Mouse (Mus musculus) retina, postnatal 7 days (tissue): ENCODE measurements at regions not wholly inside any gene's neighbourhood (a gene's known extent, or its start where the extent isn't known, plus 50 kb on each side); places are given as distances from the start of the nearest gene placed in this dataset.

Experiments used
- DNase-seq: peaks from one replicate; pipeline ENCODE4 v3.0.0-alpha.2; 2012; ENCODE audit warnings: low read depth, low spot score

DNA sequence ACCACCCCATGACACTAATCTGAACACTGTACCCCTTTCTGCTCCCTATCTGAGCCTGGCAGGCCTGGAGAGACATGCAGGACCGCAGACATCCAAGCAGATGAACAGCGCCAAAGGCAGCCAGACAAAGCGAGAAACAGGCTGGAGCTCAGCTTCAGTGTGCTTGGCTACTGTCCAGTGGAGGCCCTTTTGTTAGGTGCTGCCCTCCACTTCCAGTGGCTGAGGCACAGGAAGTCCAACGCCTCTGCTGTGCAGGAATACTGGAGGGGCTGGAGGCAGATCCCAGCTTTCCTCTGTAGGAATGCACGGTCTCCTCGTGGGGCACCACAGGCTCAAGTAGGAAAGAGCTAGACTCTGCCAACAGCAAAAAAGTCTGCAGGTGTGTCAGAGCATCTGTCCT is 112.6 kb downstream of the Mrm1 start:
- no peak for DNase-seq

DNA sequence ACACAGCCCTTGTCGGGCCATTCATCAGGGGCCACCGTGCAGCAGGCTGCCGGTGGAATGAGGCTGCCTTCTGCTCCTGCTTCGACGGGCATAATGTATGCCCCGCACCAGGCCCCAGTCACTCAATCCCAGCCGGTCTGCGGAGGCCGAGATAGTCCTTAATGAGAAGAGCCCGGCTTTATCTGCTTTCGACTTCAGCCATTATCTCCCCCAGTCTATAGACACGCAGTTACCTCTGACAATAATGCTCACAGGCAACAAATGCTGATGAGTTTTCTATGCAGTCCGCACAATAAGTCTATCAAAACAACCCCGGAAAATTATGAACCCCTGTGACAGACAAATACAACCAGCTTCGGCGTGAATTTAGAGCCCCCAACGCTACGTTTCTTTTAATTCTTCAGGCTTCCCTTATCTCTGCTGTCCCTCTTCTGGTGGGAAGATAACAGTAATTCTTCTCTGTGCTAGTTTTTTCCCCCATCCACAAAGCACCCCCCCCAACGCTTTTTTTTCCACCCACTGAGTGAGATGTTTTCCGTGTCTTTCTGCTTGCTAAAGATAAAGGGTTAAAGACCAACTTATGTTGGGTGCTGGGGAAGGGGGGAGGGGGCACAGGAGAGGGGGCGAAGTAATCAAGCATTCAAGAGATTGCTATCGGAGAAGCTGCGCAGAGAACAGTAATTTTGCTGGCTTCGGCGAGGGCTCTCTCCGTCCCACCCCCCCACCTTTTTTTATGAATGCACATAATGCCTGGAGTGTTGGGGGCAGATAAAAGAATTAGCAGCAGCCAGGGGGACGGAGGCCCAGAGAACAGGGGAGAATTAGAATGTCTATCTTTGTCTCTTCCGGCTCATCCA is 117.8 kb downstream of the Mrm1 start:
- DNase-seq = no peak

DNA sequence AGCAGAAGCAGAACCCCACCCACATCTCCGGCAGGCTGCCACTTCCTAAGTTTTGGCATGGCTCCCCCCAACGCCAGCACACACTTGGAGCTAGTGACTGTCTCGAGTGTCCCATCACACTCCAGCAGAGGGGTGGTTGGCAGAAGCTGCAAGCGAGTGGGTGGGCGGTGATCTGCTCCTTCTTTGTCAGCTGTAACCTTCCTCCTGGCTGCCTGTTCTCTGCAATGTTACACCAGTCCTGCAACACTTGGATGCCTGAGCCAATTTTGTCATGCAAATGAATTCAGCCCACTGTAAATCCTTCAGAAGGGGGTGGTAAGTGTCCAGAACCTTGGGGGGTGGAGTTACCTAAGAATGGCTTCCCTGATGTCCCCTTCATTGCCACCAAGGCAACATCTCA is 121.8 kb downstream of the Mrm1 start:
- no peak for DNase-seq

DNA sequence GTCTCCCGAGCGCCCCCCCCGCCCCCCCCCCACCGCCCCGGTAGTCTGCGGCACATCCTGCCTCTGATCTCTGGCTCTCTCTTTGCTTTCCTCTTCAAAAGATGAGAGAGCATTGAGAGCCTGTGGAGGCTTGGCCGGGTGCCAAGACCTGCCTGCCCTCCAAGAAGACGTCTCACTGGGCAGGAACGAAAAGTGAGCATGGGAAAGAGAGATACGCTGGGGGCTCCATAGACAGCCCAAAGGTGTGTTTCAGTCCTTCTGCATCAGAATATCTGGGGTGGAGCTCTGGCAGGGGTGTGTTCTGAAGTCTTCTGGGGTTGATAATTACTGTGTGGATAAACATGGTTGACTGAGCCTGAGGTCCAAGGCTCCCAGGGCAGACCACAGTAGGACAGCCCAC is 126.7 kb downstream of the Mrm1 start:
- DNase-seq = no peak

DNA sequence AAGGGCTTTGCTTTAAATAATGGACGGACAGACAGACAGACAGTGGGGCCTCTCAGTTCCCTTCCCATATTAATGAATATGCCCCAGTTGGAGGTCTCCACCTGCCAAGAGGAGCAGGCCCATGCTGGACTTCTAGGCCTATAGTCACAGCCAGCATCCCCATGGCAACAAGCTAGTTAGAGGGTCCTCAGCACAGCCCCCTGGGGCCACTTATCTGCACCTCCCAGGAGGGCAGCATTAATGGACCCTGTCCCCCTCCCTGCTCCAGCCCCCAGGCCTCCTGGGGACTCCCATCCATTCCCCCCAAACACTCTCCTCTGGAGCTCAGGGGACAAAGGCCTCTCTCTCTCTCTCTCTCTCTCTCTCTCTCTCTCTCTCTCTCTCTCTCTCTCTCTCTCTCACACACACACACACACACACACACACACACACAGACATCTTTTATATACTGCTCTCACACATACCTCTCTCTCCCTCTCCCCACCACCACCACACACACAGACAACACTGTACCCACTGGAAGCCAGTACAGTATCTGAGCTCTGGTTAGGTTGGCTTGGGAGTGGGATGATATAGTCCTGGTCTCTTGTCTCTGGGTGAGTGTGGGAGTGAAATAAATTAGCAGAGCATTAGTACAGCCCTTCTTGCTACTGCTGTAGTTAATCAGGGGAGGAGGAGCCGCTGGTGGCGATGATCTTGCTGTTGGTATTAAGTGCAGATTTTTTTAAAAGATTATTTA is 127.7 kb downstream of the Mrm1 start:
- no peak for DNase-seq

DNA sequence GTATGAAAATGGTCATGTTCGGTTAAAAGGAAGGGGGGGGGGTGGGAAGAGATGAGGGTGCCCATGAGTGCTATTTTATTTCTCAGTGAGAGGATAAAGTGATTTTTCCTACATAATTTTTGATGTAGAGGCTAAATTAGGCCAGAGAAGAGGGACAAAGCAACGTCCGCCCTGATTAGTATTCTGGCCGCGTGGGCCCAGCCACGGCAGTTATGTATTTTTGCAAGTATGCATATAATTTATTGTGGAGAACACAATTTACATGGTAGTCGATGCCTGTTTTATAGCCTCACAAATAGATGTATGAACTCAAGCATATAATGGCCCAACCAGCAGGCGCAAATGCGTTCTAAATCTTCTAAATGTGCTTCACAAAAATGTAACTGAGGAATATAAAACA is 132.8 kb downstream of the Mrm1 start:
- no peak for DNase-seq

DNA sequence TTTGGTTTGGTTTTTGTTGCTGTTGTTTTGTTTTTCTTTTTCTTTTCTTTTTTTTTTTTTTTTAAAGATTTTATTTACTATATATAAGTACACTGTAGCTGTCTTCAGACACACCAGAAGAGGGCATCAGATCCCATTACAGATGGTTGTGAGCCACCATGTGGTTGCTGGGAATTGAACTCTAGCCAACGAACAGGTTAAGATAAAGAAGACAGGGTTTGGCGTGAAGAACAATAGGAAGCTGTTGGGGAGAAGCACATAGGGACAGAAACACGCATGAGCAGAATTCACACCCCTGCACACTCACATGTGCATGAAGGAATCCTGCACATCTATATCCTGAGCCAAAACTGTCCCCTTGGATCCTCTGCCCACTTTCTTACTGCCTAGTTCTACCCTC is 135.0 kb downstream of the Mrm1 start:
- DNase-seq = no peak

DNA sequence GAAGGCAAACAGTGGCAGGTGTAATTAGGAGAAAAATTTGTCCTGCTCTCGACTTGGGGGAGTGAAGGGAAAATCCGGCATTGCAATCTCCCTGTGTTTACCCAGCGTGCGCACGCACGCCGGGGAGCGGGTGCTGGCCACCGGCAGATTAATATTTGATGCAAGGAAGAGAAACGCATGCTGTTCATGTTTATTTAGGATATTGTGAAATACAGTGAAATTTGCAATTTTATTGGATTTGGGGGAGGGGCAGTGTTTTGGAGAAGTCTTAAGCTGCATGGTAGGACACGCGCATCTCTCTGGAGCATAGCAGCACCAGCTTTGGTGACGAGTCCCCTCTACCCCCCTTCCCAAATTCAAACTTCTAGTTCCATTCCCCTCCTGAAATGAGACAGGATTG is 136.4 kb downstream of the Mrm1 start:
- DNase-seq = no peak

DNA sequence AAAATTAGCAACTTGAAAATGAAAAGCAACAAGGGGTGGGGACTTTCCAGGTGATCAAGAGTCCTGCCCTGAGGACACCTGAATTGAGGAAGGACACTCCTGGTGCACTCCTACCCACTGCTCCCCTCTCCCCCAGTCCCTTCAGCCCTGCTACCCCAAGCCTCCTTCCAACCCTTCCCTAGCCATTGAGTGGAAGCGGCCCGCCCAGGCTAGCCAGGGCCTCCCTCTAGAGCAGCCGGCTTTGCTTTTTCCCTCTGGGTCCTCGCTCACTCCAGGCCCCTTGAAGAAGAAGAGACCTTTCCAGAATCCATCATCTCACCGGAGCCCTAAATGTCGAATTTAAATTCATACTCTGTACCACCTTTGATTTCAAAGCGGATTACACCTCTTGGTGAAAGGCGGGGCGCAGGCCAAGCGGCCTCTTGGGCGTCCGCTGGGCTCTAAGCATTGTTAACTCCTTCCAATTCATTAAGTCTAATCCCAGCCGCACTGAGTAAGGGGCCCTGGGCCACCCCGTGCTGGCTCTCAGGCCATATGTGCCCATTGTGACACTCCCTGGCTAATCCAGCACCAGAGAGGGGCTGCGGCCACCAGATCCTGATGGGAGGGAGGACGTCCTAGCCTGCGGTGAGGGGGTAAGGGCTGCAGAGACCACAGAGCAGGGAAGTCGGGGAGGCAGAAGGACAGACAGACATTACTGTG is 142.8 kb downstream of the Mrm1 start:
- DNase-seq = peak; percentile 32

DNA sequence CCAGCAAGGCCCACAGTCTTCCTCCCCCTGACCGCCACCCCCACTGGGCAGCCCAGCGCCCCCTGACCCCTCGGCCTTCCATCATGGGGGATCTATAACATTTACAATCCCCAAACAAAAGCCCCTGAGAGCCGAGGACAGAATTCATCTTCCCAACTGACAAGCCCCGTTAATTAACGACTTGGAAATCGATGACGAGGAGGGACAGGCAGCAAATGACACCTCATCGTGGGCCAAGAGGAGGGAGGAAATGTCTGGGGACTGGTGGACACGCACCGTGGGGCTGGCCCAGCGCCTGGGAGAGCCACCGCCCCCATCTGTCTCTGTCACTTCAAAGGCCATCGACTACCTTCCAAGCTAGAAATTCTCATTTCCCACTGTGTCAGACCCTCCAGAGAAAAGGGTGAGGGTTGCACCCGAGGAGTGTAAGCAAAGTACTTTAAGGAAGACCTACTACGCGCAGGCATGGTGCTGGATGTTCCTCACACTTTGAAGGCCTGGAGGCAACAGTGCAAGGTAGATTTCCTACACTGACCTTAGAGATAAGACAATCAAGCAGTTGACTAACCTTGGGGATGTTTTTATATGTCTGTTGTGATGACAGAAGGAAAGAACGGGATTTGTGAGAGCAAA is 146.4 kb downstream of the Mrm1 start:
- no peak for DNase-seq

DNA sequence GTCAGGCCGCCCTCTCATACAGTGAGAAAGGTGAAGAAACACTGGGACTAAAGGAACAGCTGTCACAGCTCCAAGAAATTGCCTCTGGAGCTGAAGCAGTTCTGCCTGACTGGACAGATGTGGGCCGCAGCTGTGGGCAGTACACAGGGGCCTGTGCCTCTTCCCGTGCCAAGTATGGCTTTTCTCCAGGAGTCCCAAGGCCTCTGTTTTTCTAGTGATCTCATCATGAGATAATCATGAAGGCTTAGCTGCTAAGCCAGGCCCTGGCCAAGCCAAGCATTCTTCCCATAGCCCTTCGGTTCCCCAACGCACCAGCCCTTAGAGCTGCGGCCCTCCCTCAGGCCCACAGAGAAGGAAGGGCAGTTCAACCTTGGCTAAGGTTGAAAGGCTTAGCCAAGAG is 146.2 kb upstream of the Lhx1 start:
- DNase-seq = no peak

DNA sequence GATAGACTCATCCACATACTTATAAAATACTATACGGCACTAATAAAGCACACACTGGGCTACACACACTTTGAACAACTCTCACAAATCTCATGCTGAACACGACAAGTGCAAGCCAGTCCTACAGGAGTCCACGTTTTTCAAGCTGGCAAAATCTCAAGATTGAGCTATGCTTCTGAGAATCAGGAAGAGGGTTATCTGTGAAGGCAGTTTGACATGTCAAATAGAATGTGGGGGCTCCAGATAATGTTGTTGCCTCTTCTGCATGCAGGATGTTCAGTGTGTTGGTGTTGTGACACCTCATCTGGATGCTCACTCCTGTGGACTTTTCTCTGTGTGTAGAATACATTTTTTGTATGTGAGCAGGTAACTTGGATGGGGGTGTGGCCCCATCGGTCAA is 142.4 kb upstream of the Lhx1 start:
- no peak for DNase-seq

DNA sequence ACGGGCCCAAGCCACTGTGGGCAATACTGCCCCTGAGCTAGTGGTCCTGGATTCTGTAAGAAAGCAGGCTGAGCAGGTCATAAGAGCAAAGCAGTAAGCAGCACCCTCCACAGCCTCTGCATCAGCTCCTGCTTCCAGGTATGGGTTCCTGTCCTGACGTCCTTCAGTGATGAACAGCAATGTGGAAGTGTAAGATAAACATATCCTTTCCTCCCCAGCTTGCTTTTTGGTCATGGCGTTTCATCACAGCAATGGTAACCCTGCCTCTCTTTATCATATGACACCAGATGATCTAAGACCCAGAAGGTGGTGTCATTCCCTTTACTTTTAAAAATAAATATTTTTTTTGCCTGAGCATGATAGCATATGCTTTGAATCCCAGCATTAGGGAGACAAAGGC is 138.9 kb upstream of the Lhx1 start:
- DNase-seq = no peak

DNA sequence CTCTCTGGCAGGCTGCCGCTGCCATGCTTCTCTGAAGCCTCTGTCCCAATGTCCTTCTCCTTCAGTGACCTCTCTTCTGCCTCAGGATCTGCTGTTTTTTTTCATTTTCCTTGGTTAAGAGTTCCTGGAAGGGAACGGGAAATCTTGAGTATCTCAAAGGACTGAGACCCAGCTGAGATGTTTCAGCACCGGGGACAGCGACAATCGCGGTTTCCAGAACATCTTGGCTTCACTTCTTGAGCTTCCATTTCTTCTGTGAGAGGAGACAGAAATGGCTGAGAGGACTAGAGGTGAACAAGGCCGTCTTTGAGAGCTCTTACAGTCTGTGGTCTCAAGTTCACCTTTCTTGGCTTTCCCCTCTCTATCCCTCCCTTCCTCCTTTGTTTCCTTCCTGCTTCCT is 136.6 kb upstream of the Lhx1 start:
- no peak for DNase-seq

DNA sequence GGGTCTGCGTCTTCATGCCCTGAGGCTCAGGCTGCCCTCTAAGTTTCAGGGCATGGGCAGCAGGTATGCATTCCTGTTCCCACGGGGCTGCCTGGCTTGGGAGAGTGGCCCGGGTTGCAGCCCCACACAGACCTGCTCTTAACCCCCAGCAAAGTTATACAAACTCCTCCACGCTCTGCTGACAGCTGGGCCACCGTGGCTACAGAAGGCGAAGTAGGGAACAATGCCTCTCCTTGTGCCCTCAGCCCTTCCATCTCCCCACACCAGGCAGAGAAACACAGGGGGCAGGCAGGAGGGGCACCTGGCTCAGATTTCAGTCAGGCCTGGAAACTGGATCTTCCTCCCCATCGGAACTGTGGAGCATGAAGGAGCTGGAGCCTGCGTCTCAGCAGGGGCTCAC is 135.5 kb upstream of the Lhx1 start:
- no peak for DNase-seq

DNA sequence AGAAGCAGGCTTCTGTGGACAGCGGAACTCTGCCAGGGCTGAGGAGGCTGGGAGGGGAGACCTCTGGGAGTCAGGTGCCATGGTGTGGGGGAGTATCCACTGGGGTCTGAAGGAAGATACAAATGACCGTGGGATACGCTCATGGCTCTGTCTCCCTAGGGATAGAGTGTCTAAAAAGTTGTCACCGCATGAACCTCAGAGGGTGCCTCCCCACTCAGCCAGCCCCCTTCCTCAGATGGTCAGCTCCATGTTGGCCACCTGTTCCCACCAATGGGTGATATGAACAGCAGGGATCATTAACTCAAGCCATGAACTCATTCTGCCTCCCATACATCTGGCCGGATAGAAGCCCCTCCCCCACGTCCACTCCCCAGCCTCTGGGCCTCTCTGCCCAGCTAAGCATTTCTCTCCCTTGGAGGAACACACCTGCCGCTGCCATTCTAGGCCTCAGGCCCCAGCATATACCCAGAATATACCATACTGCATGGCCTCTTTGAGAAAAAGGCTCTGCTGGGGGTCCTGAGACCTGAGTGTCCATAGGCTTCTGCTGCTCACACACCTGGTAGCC is 134.1 kb upstream of the Lhx1 start:
- DNase-seq = no peak

DNA sequence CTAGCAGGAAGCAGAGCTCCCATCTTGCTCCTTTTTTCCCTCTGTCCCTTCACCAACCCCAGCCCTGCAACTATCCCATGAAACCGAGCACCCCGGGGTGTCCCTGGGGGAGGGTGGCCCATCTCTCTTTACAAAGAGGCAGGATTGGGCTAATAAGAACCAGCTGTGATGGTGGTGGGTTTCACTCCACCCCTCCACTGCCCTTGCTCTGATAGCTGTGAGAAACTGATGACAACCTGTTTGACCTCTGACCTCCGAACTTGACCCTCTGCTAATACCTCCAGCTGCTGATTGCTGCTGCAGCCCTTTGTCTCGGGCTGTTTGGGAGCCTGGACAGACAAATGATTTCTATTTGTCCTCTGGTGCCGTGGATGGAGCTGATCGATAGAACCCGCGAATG is 128.1 kb upstream of the Lhx1 start:
- no peak for DNase-seq

DNA sequence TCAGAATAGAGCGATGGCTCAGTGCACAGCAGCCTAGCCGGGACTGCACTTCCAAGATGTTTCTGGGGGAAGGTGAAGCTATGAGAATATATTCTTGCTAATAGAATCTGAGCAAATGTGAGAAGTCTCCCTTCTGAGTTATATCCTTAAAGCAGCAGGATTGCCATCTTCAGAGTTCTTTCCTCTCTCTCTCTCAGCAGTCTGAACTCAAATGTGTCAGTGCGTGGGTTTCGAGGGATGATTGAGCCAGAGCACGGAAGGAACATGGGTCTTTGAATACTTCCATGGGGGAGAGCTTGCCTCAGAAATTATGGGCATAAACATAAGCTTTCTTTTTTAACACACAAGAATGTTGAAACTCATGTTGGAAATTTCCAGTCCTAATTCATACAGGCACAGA is 123.6 kb upstream of the Lhx1 start:
- no peak for DNase-seq

DNA sequence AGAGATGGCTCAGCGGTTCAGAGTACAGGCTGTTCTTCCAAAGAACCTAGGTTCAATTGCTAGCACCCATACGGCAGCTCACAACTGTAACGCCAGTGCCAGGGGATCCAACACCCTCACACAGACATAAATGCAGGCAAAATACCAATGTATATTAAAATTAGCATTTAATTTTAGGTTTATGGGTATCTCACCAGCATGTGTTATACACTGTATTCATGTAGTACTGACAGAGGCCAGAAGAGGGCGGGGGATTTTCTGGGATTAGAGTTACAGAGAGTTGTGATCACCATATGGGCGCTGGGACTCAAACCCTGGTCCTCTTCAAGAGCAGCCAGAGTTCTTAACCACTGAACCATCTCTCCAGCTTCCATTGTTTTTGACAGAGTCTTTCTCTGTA is 121.8 kb upstream of the Lhx1 start:
- DNase-seq = no peak

DNA sequence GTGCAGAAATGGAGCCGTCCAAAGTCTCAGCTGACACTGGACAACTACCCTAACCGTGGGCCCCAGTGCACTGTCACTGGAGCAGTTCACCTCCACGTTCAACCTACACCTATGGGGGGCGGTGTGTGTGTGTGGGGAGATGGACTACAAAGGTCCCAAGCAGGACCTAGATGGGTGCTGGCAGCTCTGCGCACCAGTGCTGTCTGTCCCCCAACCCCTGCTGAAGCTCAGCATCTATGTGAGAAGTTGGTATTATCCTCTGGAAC is 117.7 kb upstream of the Lhx1 start:
- no peak for DNase-seq

DNA sequence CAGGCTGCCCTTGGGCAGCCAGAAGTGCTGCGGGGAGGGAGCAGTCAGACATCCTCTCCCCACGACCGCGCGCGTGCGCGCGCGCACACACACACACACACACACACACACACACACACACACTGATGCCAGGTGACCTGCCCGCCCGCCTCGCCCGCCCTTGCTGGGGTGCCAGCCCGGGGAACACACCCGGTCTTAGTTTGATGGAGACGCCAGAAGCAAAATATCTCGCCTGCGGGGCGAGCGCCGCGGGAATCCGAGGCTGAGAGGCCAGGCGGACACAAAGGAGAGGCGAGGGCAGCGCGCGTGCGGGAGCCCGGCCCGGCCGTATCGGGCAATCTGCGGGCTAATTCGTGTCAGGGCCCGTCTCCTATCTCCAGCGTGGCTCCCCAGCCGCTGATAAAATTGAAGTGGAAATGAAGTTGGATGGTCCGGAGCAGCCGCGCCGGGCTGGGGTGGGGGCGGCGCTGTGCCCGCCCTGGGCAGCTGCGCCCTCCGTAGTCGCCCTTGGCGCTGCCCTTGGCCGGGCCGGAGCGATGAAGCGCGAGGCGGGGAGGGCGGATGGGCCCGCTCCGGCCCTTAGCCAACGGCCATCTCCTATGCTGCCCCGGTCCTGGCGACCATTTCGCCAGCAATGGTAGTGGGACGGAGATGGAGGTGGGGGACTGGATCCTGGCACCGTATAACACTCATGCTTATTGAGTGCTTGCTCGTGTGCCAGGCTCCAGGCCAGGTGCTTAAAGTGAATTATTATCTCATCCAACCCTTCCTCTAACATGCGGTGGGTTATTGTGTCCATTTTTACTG is 117.2 kb upstream of the Lhx1 start:
- DNase-seq = no peak
